Mouse (Mus musculus) G1E (cell line): ENCODE measurements around the gene Hoxa1.

Experiments
- CTCF ChIP-seq: IDR thresholded peaks from 2 replicates; pipeline ENCODE4 v1.5.1; 2012; ENCODE audit warnings: low read depth, low read length, inconsistent platforms, mixed read lengths
- GATA1 ChIP-seq: IDR thresholded peaks from 2 replicates; pipeline ENCODE4 v1.6.1; 2012; ENCODE audit warnings: borderline replicate concordance, low read length, inconsistent platforms, mixed read lengths

GRCm38 (mm10) chr6:52153270-52153669, 4.8 kb downstream of the Hoxa1 start:
- no peak for TF ChIP-seq GATA1
- no peak for TF ChIP-seq CTCF
